ENCODE assay signal across 8 mouse cellular contexts in genomic region chr5:97055511-97056068, GRCm38 (mm10). TPM values are rescaled to one million over a fixed set of nuclear protein-coding genes. Genes with fewer than 3 reads are reported as not detected.
A peak's percentile ranks its signal among the peaks of the same experiment; 100 is the strongest.
DNase-seq lines count a peak whose midpoint lies in the region; ATAC-seq and TF ChIP-seq lines count a peak whose summit lies in the region.

No protein-coding gene starts in this region.

- H3K9ac ChIP-seq in hindbrain, embryonic 11.5 days (ENCODE audit: low read depth, low read length): no peak overlapping the region
- no peak overlapping the region for H3K9ac ChIP-seq in hindbrain, embryonic 13.5 days
- no peak overlapping the region for H3K9ac ChIP-seq in hindbrain, embryonic 16.5 days (ENCODE audit: low read depth, low read length)

- H3K4me3 ChIP-seq in hindbrain, embryonic 11.5 days (ENCODE audit: low read depth, low read length): no peak overlapping the region
- no peak overlapping the region for H3K4me3 ChIP-seq in hindbrain, embryonic 13.5 days
- no peak overlapping the region for H3K4me3 ChIP-seq in thymus, adult 2 months (ENCODE audit: control insufficient read depth, insufficient read depth, low read length)
- H3K4me3 ChIP-seq in hindbrain, embryonic 16.5 days (ENCODE audit: low read length): no peak overlapping the region

- no peaks in the 10 kb centered on the region for H3K4me1 ChIP-seq in hindbrain, embryonic 11.5 days (replicated peaks; ENCODE audit: control insufficient read depth, insufficient read depth, low read length)
- H3K4me1 ChIP-seq in hindbrain, embryonic 13.5 days (replicated peaks): no peaks in the 10 kb centered on the region
- no peaks in the 10 kb centered on the region for H3K4me1 ChIP-seq in thymus, adult 2 months (replicated peaks; ENCODE audit: control insufficient read depth, insufficient read depth, low read length)
- no peaks in the 10 kb centered on the region for H3K4me1 ChIP-seq in hindbrain, embryonic 16.5 days (ENCODE audit: control insufficient read depth, insufficient read depth, low read depth, low read length)

- ATAC-seq in hindbrain, embryonic 11.5 days (ENCODE audit: low FRiP score): no peak
- ATAC-seq in hindbrain, embryonic 13.5 days (ENCODE audit: low FRiP score): no peak
- ATAC-seq in hindbrain, embryonic 16.5 days: peak; percentile 74
- peak; percentile 97 for ATAC-seq in megakaryocyte progenitor cell, adult 5-6 weeks (replicated peaks; ENCODE audit: poor library complexity)

- no peaks in the 10 kb centered on the region for H3K27me3 ChIP-seq in hindbrain, embryonic 11.5 days (ENCODE audit: control insufficient read depth, insufficient read depth, low read length)
- H3K27me3 ChIP-seq in hindbrain, embryonic 13.5 days: no peaks in the 10 kb centered on the region
- H3K27me3 ChIP-seq in thymus, adult 2 months (ENCODE audit: control insufficient read depth, insufficient read depth, low read length): no peaks in the 10 kb centered on the region
- no peaks in the 10 kb centered on the region for H3K27me3 ChIP-seq in hindbrain, embryonic 16.5 days (replicated peaks; ENCODE audit: control insufficient read depth, insufficient read depth, low read length)

- H3K36me3 ChIP-seq in hindbrain, embryonic 11.5 days (ENCODE audit: control insufficient read depth, insufficient read depth, low read length): no peaks in the 10 kb centered on the region
- peaks cover 21% of the 10 kb centered on the region for H3K36me3 ChIP-seq in hindbrain, embryonic 13.5 days
- peaks cover 39% of the 10 kb centered on the region for H3K36me3 ChIP-seq in thymus, adult 2 months (ENCODE audit: control insufficient read depth, insufficient read depth, low read length)
- peaks cover 5% of the 10 kb centered on the region; the same call in 1 of the 2 replicates for H3K36me3 ChIP-seq in hindbrain, embryonic 16.5 days (ENCODE audit: control insufficient read depth, insufficient read depth, low read length)

- H3K9me3 ChIP-seq in hindbrain, embryonic 11.5 days (ENCODE audit: control insufficient read depth, low read length): no peaks in the 10 kb centered on the region
- H3K9me3 ChIP-seq in hindbrain, embryonic 13.5 days: no peaks in the 10 kb centered on the region
- no peaks in the 10 kb centered on the region for H3K9me3 ChIP-seq in hindbrain, embryonic 16.5 days (ENCODE audit: control insufficient read depth, low read length)

- no peak for TF ChIP-seq POLR2A in thymus, adult 2 months (IDR thresholded peaks at IDR 0.05; ENCODE audit: control insufficient read depth, extremely low read depth, insufficient read depth, low read length, poor library complexity)

- no peak for TF ChIP-seq CTCF in thymus, adult 2 months (IDR thresholded peaks at IDR 0.05; ENCODE audit: borderline replicate concordance, control insufficient read depth, extremely low read depth, insufficient read depth, low read length, poor library complexity)

- no peak overlapping the region for H3K27ac ChIP-seq in hindbrain, embryonic 11.5 days (ENCODE audit: low read depth, low read length)
- H3K27ac ChIP-seq in hindbrain, embryonic 13.5 days: no peak overlapping the region
- no peak overlapping the region for H3K27ac ChIP-seq in thymus, adult 2 months (ENCODE audit: control insufficient read depth, insufficient read depth, low read length)
- H3K27ac ChIP-seq in hindbrain, embryonic 16.5 days (ENCODE audit: low read depth, low read length): no peak overlapping the region

- WGBS in hindbrain, embryonic 11.5 days: 31% methylated on average over 1 of the region's 1 CpGs
- 9% methylated on average over 1 of the region's 1 CpGs for WGBS in hindbrain, embryonic 13.5 days
- WGBS in thymus, adult 2 months: 6% methylated on average over 1 of the region's 1 CpGs
- WGBS in hindbrain, embryonic 16.5 days: 5% methylated on average over 1 of the region's 1 CpGs

- peak; percentile 71 for DNase-seq in hindbrain, embryonic 11.5 days (ENCODE audit: low spot score)
- peak; percentile 59 for DNase-seq in thymus, adult 2 months
- DNase-seq in thymus, postnatal 36 days: no peak
- DNase-seq in c-Kit-negative CD71-positive TER-119-positive erythroid progenitor cells, embryonic 14.5 days (ENCODE audit: low read depth, low spot score): peak; percentile 49
- no peak for DNase-seq in testis, postnatal 14 days (ENCODE audit: low spot score)

- no peak overlapping the region for H3K4me2 ChIP-seq in hindbrain, embryonic 11.5 days (replicated peaks; ENCODE audit: low read depth, low read length)
- H3K4me2 ChIP-seq in hindbrain, embryonic 13.5 days: no peak overlapping the region
- H3K4me2 ChIP-seq in hindbrain, embryonic 16.5 days (ENCODE audit: low read length): no peak overlapping the region

RNA-seq across cellular contexts. Expression of gene Paqr3, which starts 55.8 kb away (rescaled TPM):
- polyA plus RNA-seq in hindbrain, embryonic 11.5 days (2014; fragmentation: Nextera tagmentation; extraction: Ambion mirVana): 12.7 and 14.9 TPM in 2 replicates
- polyA plus RNA-seq in hindbrain, embryonic 13.5 days (2015; fragmentation: Nextera tagmentation; extraction: Ambion mirVana): 20.9 and 22.5 TPM in 2 replicates
- 3.3 and 3.5 TPM in 2 replicates for polyA plus RNA-seq in thymus, adult 2 months (2012; rRNA removed)
- 16.5 and 16.8 TPM in 2 replicates for polyA plus RNA-seq in hindbrain, embryonic 16.5 days (2015; fragmentation: Nextera tagmentation; extraction: Ambion mirVana)
- total RNA-seq in megakaryocyte progenitor cell, adult 5-6 weeks (2015): 3.1 and 6.2 TPM in 2 replicates
- 3.9 and 4.7 TPM in 2 replicates for total RNA-seq in megakaryocyte progenitor cell, adult 5-6 weeks (2017)

RNA-seq across cellular contexts. Expression of gene Bmp2k, which starts 58.1 kb away (rescaled TPM):
- 11.1 and 13.7 TPM in 2 replicates for polyA plus RNA-seq in hindbrain, embryonic 11.5 days (2014; fragmentation: Nextera tagmentation; extraction: Ambion mirVana)
- 10.0 and 10.5 TPM in 2 replicates for polyA plus RNA-seq in hindbrain, embryonic 13.5 days (2015; fragmentation: Nextera tagmentation; extraction: Ambion mirVana)
- polyA plus RNA-seq in thymus, adult 2 months (2012; rRNA removed): 21.7 and 27.5 TPM in 2 replicates
- polyA plus RNA-seq in hindbrain, embryonic 16.5 days (2015; fragmentation: Nextera tagmentation; extraction: Ambion mirVana): 7.8 and 8.9 TPM in 2 replicates
- total RNA-seq in megakaryocyte progenitor cell, adult 5-6 weeks (2015): 39.5 and 43.2 TPM in 2 replicates
- 16.4 and 16.5 TPM in 2 replicates for total RNA-seq in megakaryocyte progenitor cell, adult 5-6 weeks (2017)

Comparison
In these comparisons a context has a peak if more than half of its experiments do, and no peak if none do; other contexts are left out.
1. ATAC-seq: peak in hindbrain, embryonic 16.5 days (single experiment) and megakaryocyte progenitor cell, adult 5-6 weeks (single experiment); none in hindbrain, embryonic 11.5 days (single experiment) and hindbrain, embryonic 13.5 days (single experiment).
2. DNase-seq: peak in hindbrain, embryonic 11.5 days (single experiment), thymus, adult 2 months (single experiment) and c-Kit-negative CD71-positive TER-119-positive erythroid progenitor cells, embryonic 14.5 days (single experiment); none in thymus, postnatal 36 days (0 of 2) and testis, postnatal 14 days (single experiment).